ENCODE assay signal across 12 mouse cellular contexts in genomic region chr4:114869765-114870490, GRCm38 (mm10). TPM values are rescaled to one million over a fixed set of nuclear protein-coding genes. Genes with fewer than 3 reads are reported as not detected.
DNase-seq lines count a peak whose midpoint lies in the region; ATAC-seq and TF ChIP-seq lines count a peak whose summit lies in the region.
"Had no signal": no experiment of that assay in that cellular context is flagged by ENCODE, and none has a peak within 500 bp of the region (broad histone marks: within the 10 kb centered on the region; RNA-seq: fewer than 3 reads in every experiment).

No protein-coding gene starts in this region.

- H3K4me2 ChIP-seq in hindbrain, embryonic 11.5 days (replicated peaks; ENCODE audit: low read depth, low read length): no peak overlapping the region
- H3K4me2 ChIP-seq in hindbrain, embryonic 14.5 days (replicated peaks): no peak overlapping the region
- no peak overlapping the region for H3K4me2 ChIP-seq in liver, embryonic 14.5 days (ENCODE audit: low read depth)
- H3K4me2 ChIP-seq in stomach, embryonic 14.5 days (replicated peaks; ENCODE audit: low read depth, low read length): no peak overlapping the region
- H3K4me2 ChIP-seq: heart, embryonic 11.5 days had no signal

- no peak for ATAC-seq in hindbrain, embryonic 11.5 days (ENCODE audit: low FRiP score)
- no peak for ATAC-seq in hindbrain, embryonic 14.5 days (ENCODE audit: low FRiP score)
- peak; percentile 69 for ATAC-seq in liver, embryonic 14.5 days (ENCODE audit: insufficient read depth)
- peak; percentile 90 for ATAC-seq in stomach, embryonic 14.5 days (ENCODE audit: insufficient number of reproducible peaks, insufficient read depth, low FRiP score, low read depth)

- no peak for TF ChIP-seq CTCF in liver, embryonic 14.5 days (IDR thresholded peaks at IDR 0.05; ENCODE audit: low read depth)

- TF ChIP-seq EP300 in liver, embryonic 14.5 days (IDR thresholded peaks at IDR 0.05; ENCODE audit: low read depth): no peak

- H3K4me1 ChIP-seq in hindbrain, embryonic 11.5 days (replicated peaks; ENCODE audit: control insufficient read depth, insufficient read depth, low read length): no peaks in the 10 kb centered on the region
- no peaks in the 10 kb centered on the region for H3K4me1 ChIP-seq in hindbrain, embryonic 14.5 days (replicated peaks; ENCODE audit: control insufficient read depth, insufficient read depth, low read length)
- H3K4me1 ChIP-seq in liver, embryonic 14.5 days (replicated peaks; ENCODE audit: control insufficient read depth in 2 of 2, insufficient read depth in 2 of 2, low read length in 1 of 2): no peaks in the 10 kb centered on the region
- peaks cover 11% of the 10 kb centered on the region for H3K4me1 ChIP-seq in stomach, embryonic 14.5 days (ENCODE audit: control insufficient read depth, insufficient read depth, low read length)
- H3K4me1 ChIP-seq: megakaryocyte, embryonic 14.5 days had no signal

- no peak overlapping the region for H3K4me3 ChIP-seq in hindbrain, embryonic 11.5 days (ENCODE audit: low read depth, low read length)
- no peak overlapping the region for H3K4me3 ChIP-seq in hindbrain, embryonic 14.5 days (replicated peaks; ENCODE audit: low read length)
- H3K4me3 ChIP-seq in liver, embryonic 14.5 days (ENCODE audit: insufficient read depth in 1 of 2, low read depth in 2 of 2, low read length in 2 of 2): no peak overlapping the region
- H3K4me3 ChIP-seq in stomach, embryonic 14.5 days (ENCODE audit: low read depth, low read length): no peak overlapping the region
- H3K4me3 ChIP-seq: erythroblast, embryonic 14.5 days; megakaryocyte, embryonic 14.5 days had no signal

- no peak overlapping the region for H3K27ac ChIP-seq in hindbrain, embryonic 11.5 days (ENCODE audit: low read depth, low read length)
- no peak overlapping the region for H3K27ac ChIP-seq in hindbrain, embryonic 14.5 days
- H3K27ac ChIP-seq in liver, embryonic 14.5 days: no peak overlapping the region
- no peak overlapping the region for H3K27ac ChIP-seq in stomach, embryonic 14.5 days (ENCODE audit: low read length)

- H3K9me3 ChIP-seq in hindbrain, embryonic 11.5 days (ENCODE audit: control insufficient read depth, low read length): no peaks in the 10 kb centered on the region
- no peaks in the 10 kb centered on the region for H3K9me3 ChIP-seq in hindbrain, embryonic 14.5 days (ENCODE audit: control insufficient read depth, low read length)
- no peaks in the 10 kb centered on the region for H3K9me3 ChIP-seq in liver, embryonic 14.5 days (ENCODE audit: control insufficient read depth, low read length)
- H3K9me3 ChIP-seq in stomach, embryonic 14.5 days (ENCODE audit: control insufficient read depth, low read depth, low read length): no peaks in the 10 kb centered on the region
- H3K9me3 ChIP-seq: megakaryocyte, embryonic 14.5 days had no signal

- H3K27me3 ChIP-seq in hindbrain, embryonic 11.5 days (ENCODE audit: control insufficient read depth, insufficient read depth, low read length): no peaks in the 10 kb centered on the region
- 0 out of 2 replicates have a peak, but pooled peaks cover 2% of the 10 kb centered on the region for H3K27me3 ChIP-seq in hindbrain, embryonic 14.5 days (ENCODE audit: control insufficient read depth, insufficient read depth, low read length)
- H3K27me3 ChIP-seq in liver, embryonic 14.5 days (ENCODE audit: control insufficient read depth, insufficient read depth, low read length): 0 out of 2 replicates have a peak, but pooled peaks cover 2% of the 10 kb centered on the region
- no peaks in the 10 kb centered on the region for H3K27me3 ChIP-seq in stomach, embryonic 14.5 days (ENCODE audit: control insufficient read depth, insufficient read depth, low read length)

- peak; percentile 25 for DNase-seq in hindbrain, embryonic 11.5 days (ENCODE audit: low spot score)
- no peak for DNase-seq in hindbrain, embryonic 14.5 days (ENCODE audit: low spot score)
- peak; percentile 5 for DNase-seq in kidney, adult 18-20 months
- DNase-seq in liver, embryonic 14.5 days (ENCODE audit: low read depth in 3 of 3, low spot score in 3 of 3): peak; percentile 6 to 18 (median 9)
- no peak for DNase-seq in gastrocnemius, postnatal 4 days (ENCODE audit: low spot score in 2 of 2)
- DNase-seq in heart, adult 18-20 months: no peak
- no peak for DNase-seq in retina, postnatal 1 day

- no peak overlapping the region for H3K9ac ChIP-seq in hindbrain, embryonic 11.5 days (ENCODE audit: low read depth, low read length)
- no peak overlapping the region for H3K9ac ChIP-seq in hindbrain, embryonic 14.5 days
- H3K9ac ChIP-seq in liver, embryonic 14.5 days (replicated peaks): no peak overlapping the region
- no peak overlapping the region for H3K9ac ChIP-seq in stomach, embryonic 14.5 days (replicated peaks; ENCODE audit: low read depth, low read length)

- 47% methylated on average over 11 of the region's 11 CpGs for WGBS in hindbrain, embryonic 11.5 days
- 61% methylated on average over 11 of the region's 11 CpGs for WGBS in hindbrain, embryonic 14.5 days
- 55% methylated on average over 11 of the region's 11 CpGs for WGBS in liver, embryonic 14.5 days (ENCODE audit: insufficient replicate concordance)
- WGBS in stomach, embryonic 14.5 days: 13% methylated on average over 11 of the region's 11 CpGs

- H3K36me3 ChIP-seq in hindbrain, embryonic 11.5 days (ENCODE audit: control insufficient read depth, insufficient read depth, low read length): no peaks in the 10 kb centered on the region
- H3K36me3 ChIP-seq in hindbrain, embryonic 14.5 days (replicated peaks; ENCODE audit: control insufficient read depth, insufficient read depth): no peaks in the 10 kb centered on the region
- no peaks in the 10 kb centered on the region for H3K36me3 ChIP-seq in liver, embryonic 14.5 days (replicated peaks; ENCODE audit: control insufficient read depth, insufficient read depth, low read depth)
- H3K36me3 ChIP-seq in stomach, embryonic 14.5 days (ENCODE audit: control insufficient read depth, insufficient read depth, low read length): no peaks in the 10 kb centered on the region

RNA-seq across cellular contexts. Expression of gene Foxd2, which starts 38.7 kb away (rescaled TPM):
- polyA plus RNA-seq in hindbrain, embryonic 11.5 days (2014; fragmentation: Nextera tagmentation; extraction: Ambion mirVana): 0.74 and 0.93 TPM in 2 replicates
- 0.16 TPM in 1 of 2 replicates, not detected in the other for polyA plus RNA-seq in hindbrain, embryonic 14.5 days (2014; fragmentation: Nextera tagmentation; extraction: Ambion mirVana)
- polyA plus RNA-seq in liver, embryonic 14.5 days (2012; rRNA removed): 0.02 TPM in 2 replicates
- polyA plus RNA-seq in liver, embryonic 14.5 days (2014; fragmentation: Nextera tagmentation; extraction: Ambion mirVana): not detected in 2 replicates
- polyA plus RNA-seq in stomach, embryonic 14.5 days (2014; fragmentation: Nextera tagmentation; extraction: Ambion mirVana): not detected in 2 replicates
- total RNA-seq in gastrocnemius, postnatal 4 days (2021): 1 to 10 TPM; 1.4 to 1.5 TPM
- total RNA-seq in heart, adult 18-20 months (2021): under 1 TPM; 0.35 to 0.49 TPM

RNA-seq across cellular contexts. Expression of gene Gm12830, which starts 48.4 kb away (rescaled TPM):
- not detected in 2 replicates for polyA plus RNA-seq in hindbrain, embryonic 11.5 days (2014; fragmentation: Nextera tagmentation; extraction: Ambion mirVana)
- not detected in 2 replicates for polyA plus RNA-seq in hindbrain, embryonic 14.5 days (2014; fragmentation: Nextera tagmentation; extraction: Ambion mirVana)
- not detected in 2 replicates for polyA plus RNA-seq in liver, embryonic 14.5 days (2012; rRNA removed)
- polyA plus RNA-seq in liver, embryonic 14.5 days (2014; fragmentation: Nextera tagmentation; extraction: Ambion mirVana): not detected in 2 replicates
- not detected in 2 replicates for polyA plus RNA-seq in stomach, embryonic 14.5 days (2014; fragmentation: Nextera tagmentation; extraction: Ambion mirVana)
- not detected for total RNA-seq in gastrocnemius, postnatal 4 days (2021)
- not detected for total RNA-seq in heart, adult 18-20 months (2021)
- total RNA-seq: layer of hippocampus, postnatal 10 days had no signal
- polyA plus RNA-seq: erythroblast, embryonic 14.5 days; heart, embryonic 11.5 days had no signal

RNA-seq across cellular contexts. Expression of gene Foxe3, which starts 55.9 kb away (rescaled TPM):
- not detected in 2 replicates for polyA plus RNA-seq in hindbrain, embryonic 11.5 days (2014; fragmentation: Nextera tagmentation; extraction: Ambion mirVana)
- not detected in 2 replicates for polyA plus RNA-seq in hindbrain, embryonic 14.5 days (2014; fragmentation: Nextera tagmentation; extraction: Ambion mirVana)
- not detected in 2 replicates for polyA plus RNA-seq in liver, embryonic 14.5 days (2012; rRNA removed)
- polyA plus RNA-seq in liver, embryonic 14.5 days (2014; fragmentation: Nextera tagmentation; extraction: Ambion mirVana): not detected in 2 replicates
- polyA plus RNA-seq in stomach, embryonic 14.5 days (2014; fragmentation: Nextera tagmentation; extraction: Ambion mirVana): not detected in 2 replicates
- total RNA-seq in gastrocnemius, postnatal 4 days (2021): not detected
- not detected for total RNA-seq in heart, adult 18-20 months (2021)
- total RNA-seq: layer of hippocampus, postnatal 10 days had no signal
- polyA plus RNA-seq: erythroblast, embryonic 14.5 days; heart, embryonic 11.5 days had no signal

Comparison
In these comparisons a context has a peak if more than half of its experiments do, and no peak if none do; other contexts are left out.
1. DNase-seq: peak in hindbrain, embryonic 11.5 days (single experiment), kidney, adult 18-20 months (single experiment) and liver, embryonic 14.5 days (3 of 3); none in hindbrain, embryonic 14.5 days (single experiment), gastrocnemius, postnatal 4 days (0 of 2), heart, adult 18-20 months (0 of 2) and retina, postnatal 1 day (single experiment).
2. ATAC-seq: peak in liver, embryonic 14.5 days (single experiment) and stomach, embryonic 14.5 days (single experiment); none in hindbrain, embryonic 11.5 days (single experiment) and hindbrain, embryonic 14.5 days (single experiment).